Mouse (Mus musculus) right cerebral cortex, postnatal 10 days (tissue): ENCODE data around the gene Tgfb3.

Source experiments
- DNase-seq, 2 experiments: peaks; one replicate each; pipeline ENCODE4 v3.0.0; 2021; ENCODE audit warnings: low spot score in 2 of 2

Gene Tgfb3

DNA sequence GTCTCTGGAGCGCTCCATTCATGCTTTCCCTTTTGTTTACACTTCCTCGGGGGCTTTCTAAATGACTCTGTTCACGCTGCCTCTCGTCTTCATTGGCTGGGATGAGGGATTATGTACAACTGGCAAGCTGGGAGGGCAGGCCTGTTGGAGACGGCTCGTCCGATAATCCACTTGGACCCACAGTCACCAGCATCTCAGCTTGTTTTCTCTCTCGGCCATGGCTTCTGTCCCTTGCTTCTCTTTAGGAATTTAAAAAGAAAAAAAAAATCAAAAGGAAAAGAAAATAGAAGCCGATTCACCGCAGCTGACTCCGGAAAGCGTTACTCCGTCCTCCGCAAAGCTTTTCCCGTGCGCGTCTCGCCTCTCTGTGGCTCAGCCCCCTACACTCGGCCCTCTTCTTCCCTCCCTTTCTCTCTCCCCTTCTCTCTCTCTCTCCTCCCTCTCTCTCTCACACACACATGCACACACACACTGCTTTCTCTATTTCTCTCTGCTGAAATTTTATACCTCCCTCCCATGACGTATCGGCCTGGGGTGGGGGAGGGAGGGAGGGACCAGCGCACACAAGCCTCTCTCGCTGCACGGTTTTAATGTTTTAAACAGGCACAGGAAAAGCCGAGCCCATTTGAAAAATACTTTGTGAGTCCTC lies at the start of gene Tgfb3:
Gene Tgfb3 (minus strand): TSS at position 489 of the 649 bp plus-strand sequence.
- peak; percentile 57 to 61 for DNase-seq

GRCm38 (mm10) chr12:86128122-86128521 lies 49.3 kb upstream of the Tgfb3 start:
- no peak for DNase-seq

DNA sequence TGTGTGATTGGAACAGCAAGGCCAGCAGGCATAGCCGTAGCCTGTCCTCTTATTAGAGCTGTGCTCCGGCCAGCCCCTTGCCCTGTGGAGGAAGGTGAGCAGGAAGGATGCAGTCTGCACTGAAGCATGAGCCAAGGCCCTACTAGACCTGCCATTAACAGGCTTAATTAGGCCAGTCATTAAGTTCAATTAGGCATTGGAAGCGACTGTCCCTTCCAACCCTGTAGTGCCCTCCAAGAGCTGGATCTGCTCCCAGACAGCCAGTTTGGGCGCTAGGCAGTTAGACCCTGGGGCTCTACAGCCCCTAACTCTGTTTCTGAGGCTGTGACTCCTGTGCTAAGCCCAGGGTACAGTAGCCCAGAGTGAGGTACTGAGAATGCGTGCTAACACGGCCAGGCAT lies 45.2 kb upstream of the Tgfb3 start:
- DNase-seq: no peak

DNA sequence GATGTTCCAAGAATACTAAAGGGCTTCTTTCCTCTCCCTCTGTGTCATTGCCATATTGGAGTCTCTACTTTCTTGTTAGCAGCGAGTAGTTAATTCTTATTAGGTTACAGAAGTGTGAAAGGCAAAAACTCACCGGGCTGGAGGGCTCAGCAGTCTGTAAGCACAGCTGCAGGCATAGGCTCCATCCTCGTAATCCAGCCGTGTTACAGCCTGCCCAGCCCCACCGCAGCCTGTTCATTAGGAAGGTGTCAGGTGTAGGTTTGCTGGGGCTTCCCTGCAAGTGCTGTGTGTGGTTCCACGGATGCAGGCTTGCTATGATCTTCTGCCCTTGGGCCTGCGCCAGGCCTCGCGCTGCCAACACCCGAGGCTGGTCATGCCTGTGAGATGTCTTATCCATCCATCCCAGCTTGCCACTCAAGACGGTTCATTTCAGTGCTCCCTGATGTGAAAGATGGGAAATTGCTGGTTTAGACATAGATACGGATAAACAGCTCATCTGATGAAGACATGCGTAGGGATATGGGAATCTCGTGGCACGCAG lies 37.5 kb upstream of the Tgfb3 start:
- no peak for DNase-seq

DNA sequence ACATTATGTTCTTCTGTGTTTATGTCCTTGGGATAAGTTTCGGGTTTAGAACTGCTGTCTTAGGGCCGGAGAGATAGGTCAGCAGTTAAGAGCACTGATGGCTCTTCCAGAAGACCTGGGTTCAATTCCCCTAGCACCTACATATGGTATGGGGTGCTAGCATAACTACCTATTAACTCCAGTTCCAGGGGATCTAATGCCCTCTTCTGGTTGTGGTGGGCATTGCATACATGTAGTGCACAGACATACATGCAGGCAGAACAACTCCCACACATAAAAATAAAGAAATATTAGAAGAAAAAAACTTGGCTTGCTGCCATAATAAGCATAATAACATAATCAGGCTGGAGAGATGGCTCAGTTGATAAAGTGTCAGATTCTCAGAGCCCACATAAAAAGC lies 31.8 kb upstream of the Tgfb3 start:
- no peak for DNase-seq

DNA sequence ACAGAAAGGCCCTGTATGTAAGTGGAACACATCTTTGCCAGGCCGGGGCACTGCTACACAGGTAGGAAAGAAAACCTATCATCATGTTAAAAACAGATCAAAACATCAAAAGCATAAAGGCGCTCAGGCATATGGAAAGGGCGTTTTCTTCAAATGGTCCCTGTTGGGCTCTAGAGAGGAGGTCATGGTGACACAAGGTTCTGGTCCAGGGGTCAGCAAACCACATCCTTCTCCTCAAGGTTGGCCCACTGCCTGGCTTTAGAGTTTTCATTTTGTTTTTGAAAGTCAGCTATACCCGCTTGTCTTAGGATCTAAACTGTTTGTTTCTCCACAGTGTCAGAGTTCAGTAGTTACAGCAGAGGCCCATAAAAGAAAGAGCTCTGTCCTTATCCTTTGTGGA lies 30.7 kb upstream of the Tgfb3 start:
- DNase-seq: no peak

- no peak for DNase-seq
These were observed 28.8 kb upstream of the Tgfb3 start for GRCm38 (mm10) chr12:86107645-86108044.

- no peak for DNase-seq
These were observed 27.2 kb upstream of the Tgfb3 start for GRCm38 (mm10) chr12:86106086-86106485.

DNA sequence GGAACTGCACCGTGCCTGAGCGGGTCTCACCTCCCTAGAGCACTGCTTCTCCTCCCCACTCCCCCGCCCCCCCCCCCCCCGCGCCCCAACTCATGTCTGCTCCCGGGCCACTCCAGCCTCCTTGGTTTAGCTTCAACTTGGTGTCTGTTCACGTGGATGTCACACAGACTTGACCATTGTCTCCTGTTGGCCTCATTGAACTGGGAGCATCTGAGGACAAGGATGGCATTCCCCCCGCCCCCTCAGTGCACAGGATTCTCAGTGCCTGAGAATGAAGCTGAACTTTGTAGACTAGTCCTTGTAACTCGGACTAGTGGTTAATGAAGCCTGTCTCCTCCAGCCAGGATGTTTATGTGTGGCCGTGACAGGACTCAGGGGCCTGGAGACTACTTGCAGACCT lies 26.7 kb upstream of the Tgfb3 start:
- no peak for DNase-seq

DNA sequence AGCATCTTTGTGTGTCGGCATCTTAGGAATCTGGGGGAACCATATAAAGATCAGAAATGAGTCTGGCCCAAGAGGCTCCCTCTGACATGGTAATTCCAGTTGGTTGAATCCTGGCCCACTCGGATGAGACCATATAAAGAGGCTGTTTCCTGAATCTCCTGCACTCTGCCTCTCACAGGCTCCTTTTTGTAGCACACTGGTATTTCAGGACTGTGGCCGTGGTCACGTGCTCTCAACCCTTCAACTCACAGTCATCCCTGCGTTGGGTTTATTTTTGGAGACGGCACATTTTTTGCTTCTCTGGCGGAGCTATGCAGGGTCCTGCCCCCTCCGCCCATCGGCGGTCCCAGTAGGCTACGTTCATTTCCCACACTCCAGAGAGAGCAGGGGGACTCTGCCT lies 25.5 kb upstream of the Tgfb3 start:
- DNase-seq: no peak

GRCm38 (mm10) chr12:86103852-86104251 lies 25.0 kb upstream of the Tgfb3 start:
- DNase-seq: no peak

DNA sequence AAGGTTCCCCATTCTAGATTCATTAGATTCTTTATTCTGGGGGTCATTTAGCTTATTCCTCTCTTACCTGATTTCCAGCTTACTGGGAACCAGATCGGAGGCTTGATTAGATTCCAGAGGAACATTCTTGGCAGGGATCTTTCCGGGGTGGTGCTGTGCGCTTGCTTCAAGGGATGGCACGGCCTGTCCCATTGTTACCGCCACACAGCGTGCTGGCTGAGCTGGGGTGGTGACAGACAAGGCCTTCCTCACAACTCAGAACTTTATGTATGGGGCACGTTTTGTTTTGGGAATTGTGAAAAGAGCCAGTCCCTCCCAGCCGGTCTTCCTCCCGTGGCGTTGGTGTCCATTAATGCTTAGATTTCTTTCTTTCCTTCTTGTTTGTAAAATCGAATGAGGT lies 24.6 kb upstream of the Tgfb3 start:
- DNase-seq: no peak

DNA sequence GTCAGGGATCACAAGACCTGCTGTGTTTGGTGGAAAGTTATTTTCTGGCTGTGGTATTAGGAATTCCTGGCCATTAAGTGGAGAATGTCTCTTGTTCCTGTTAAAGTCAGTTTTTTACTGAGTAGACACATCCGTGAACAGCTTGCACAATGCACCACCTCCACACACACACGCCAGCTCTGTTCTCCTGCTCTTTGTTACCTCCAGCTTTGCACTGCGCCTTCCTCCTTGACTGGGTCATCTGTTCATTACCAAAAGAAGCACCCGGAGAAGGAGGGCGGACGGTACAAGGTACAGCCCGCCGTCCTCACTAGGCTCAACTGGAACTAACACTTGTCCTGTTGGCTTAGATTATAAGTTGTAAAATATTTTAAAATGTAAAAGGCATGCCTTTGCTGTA lies 23.8 kb upstream of the Tgfb3 start:
- DNase-seq: no peak

DNA sequence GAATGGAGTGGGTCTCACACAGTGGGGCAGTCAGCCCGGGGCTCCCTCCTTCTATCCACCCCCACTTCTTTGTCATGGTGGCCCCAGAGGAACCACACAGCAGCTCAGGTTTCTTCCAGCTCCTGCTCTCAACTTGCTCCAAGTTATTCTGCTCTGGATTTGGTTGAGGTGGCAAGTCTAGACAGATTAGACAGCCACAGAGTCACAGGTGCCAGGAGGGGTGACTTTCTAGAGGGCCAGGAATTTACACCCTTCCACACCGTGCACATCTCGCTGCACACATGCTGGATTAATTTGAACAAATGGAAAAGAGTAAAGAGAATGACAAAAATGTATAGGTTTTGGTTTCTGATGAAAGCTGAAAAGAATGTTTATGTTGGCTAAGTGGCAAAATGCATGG lies 21.9 kb upstream of the Tgfb3 start:
- DNase-seq: no peak

GRCm38 (mm10) chr12:86097781-86098180 lies 18.9 kb upstream of the Tgfb3 start:
- no peak for DNase-seq

DNA sequence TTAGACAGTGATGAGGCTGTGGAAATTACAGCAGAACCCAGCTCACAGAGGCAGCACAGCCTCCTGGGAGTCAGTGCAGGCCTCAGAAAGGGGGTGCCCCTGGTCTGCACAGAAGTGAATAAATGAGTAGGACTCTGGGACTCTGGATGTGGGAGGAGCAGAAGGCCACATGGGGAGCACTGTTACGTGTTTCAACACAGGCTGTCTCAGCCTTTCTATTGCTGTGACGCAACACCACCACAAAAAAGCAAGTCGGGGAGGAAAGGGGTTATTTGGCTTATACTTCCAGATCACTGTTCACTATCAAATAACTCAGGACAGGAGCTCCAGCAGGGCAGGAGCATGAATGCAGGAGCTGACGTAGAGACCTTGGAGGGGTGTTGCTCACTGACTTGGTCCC lies 17.0 kb upstream of the Tgfb3 start:
- DNase-seq: no peak

GRCm38 (mm10) chr12:86094075-86094474 lies 15.2 kb upstream of the Tgfb3 start:
- DNase-seq: no peak

- DNase-seq: no peak
These were observed 12.8 kb upstream of the Tgfb3 start for GRCm38 (mm10) chr12:86091601-86092132.

DNA sequence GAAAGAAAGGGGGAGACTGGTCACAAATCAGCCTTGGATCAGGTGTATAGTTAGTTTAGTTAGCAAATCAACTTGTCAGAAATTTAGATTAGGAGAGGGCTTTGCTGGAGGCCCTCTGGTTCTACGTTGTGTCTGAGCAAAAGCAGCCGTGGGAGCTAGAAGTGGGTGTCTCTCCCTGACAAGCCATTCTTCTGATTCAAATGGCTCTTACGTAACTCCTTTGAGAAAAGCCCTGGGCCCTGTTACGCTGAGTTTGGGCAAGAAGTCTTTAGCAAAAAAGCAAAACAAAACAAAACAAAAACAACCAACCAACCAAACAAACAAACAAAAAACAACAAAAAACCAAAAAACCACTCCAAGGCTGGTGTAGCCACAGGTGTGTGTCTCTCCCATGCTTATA lies 11.9 kb upstream of the Tgfb3 start:
- DNase-seq: no peak

DNA sequence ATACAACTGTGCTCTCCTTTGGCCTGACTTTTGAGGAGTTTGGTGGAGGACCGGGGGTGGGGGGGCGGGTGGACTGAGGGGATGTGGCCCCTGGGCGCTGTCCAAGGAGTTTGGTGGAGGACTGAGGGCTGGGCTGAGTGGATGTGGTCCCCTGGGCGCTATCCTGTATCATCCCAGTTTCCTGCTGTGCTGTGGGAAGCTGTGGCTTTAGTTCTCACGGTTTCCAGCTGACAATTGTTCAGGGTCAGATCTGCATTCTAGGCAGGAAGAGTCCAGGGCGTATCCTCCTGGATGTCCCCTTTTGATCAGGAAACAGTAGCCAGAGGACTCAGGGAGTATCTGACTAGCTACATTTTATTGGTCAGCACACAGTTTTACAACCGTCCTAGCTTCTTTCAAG lies 9.2 kb upstream of the Tgfb3 start:
- no peak for DNase-seq

- peak; percentile 60 to 79 for DNase-seq
These were observed 7.7 kb upstream of the Tgfb3 start for GRCm38 (mm10) chr12:86086550-86086949.

- peak in 1 of 2 experiments; percentile 62 for DNase-seq
These were observed 7.0 kb upstream of the Tgfb3 start for GRCm38 (mm10) chr12:86085873-86086272.

- DNase-seq: peak; percentile 91
These were observed 3.7 kb upstream of the Tgfb3 start, which contains the start of gene Ift43 for GRCm38 (mm10) chr12:86082481-86083012. Ift43 (plus strand) TSS chr12:86082541.
